Mouse (Mus musculus): ENCODE results near the gene Cybc1.

DNA sequence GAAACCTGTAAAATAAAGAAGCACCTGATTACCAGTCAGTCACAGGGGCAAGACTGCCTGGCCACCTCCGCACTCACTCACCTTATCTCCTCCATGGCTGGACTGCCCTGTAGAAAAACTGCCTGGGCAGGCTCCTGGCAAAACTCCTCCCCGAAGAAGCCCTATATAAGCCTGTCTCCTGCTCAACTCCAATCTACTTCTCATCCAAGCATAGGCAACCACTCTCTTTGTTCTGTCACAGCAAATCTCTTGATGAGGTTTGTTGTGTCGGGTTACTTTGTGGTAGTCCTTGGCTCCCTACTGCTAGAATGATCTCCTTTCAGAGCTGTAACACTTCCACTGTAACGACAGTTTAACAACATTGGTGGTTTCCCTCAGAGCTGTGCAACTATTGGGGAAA is 3.6 kb upstream of the Cybc1 start:
- no peak for TF ChIP-seq POLR2A (IDR thresholded peaks at IDR 0.05; ENCODE audit: borderline replicate concordance, extremely low read depth, low read depth, low read length)
- TF ChIP-seq CTCF (IDR thresholded peaks at IDR 0.05; ENCODE audit: insufficient read depth, low read length) = no peak

Measured in lung, adult 2 months (tissue).